Mouse (Mus musculus) CH12.LX (cell line): ENCODE results near the gene Arpp21.

Experiments
- CHD2 ChIP-seq: IDR thresholded peaks from 2 replicates; pipeline ENCODE4 v1.6.1; 2011; ENCODE audit warnings: low read length, improper control_type of control experiment
- CTCF ChIP-seq, 2 experiments: IDR thresholded peaks in 1 of 2; conservative IDR thresholded peaks in 1 of 2; 2 replicates each; pipeline ENCODE4 v1.5.1; 2011 to 2012; ENCODE audit warnings: low read depth in 2 of 2, low read length in 2 of 2, improper control_type of control experiment in 1 of 2, inconsistent platforms in 1 of 2, mild to moderate bottlenecking in 1 of 2, moderate library complexity in 1 of 2
- EP300 ChIP-seq: IDR thresholded peaks from 2 replicates; pipeline ENCODE4 v1.6.1; 2011; ENCODE audit warnings: low read length, improper control_type of control experiment
- JUND ChIP-seq: conservative IDR thresholded peaks from 2 replicates; pipeline ENCODE4 v1.6.1; 2011; ENCODE audit warnings: low read depth, low read length, improper control_type of control experiment
- MAFK ChIP-seq: IDR thresholded peaks from 2 replicates; pipeline ENCODE4 v1.6.1; 2011; ENCODE audit warnings: low read length, improper control_type of control experiment; ENCODE audit not compliant: insufficient replicate concordance
- MAX ChIP-seq: IDR thresholded peaks from 2 replicates; pipeline ENCODE4 v1.6.1; 2011; ENCODE audit warnings: low read length, improper control_type of control experiment
- NRF1 ChIP-seq: IDR thresholded peaks from 2 replicates; pipeline ENCODE4 v1.6.1; 2014; ENCODE audit warnings: low read depth, mild to moderate bottlenecking, inconsistent platforms, low read length, improper control_type of control experiment, moderate library complexity
- POLR2AphosphoS2 ChIP-seq: IDR thresholded peaks from 2 replicates; pipeline ENCODE4 v1.6.1; 2011; ENCODE audit warnings: low read depth, low read length, improper control_type of control experiment
- SMC3 ChIP-seq: IDR thresholded peaks from 2 replicates; pipeline ENCODE4 v1.6.1; 2011; ENCODE audit warnings: low read depth, low read length, improper control_type of control experiment
- USF1 ChIP-seq: IDR thresholded peaks from 2 replicates; pipeline ENCODE4 v1.6.1; 2014; ENCODE audit warnings: low read depth, mild to moderate bottlenecking, inconsistent platforms, low read length, improper control_type of control experiment

GRCm38 (mm10) chr9:112047903-112048467 is 187.8 kb downstream of the Arpp21 start:
- TF ChIP-seq MAX (no peak), CTCF (conservative IDR thresholded peaks at IDR 0.05 in 1 of 2, IDR thresholded peaks at IDR 0.05 in 1 of 2; ENCODE audit: low read depth in 2 of 2, low read length in 2 of 2) (no peak), EP300 (no peak), USF1 (no peak), POLR2AphosphoS2 (no peak), NRF1 (no peak), CHD2 (no peak), SMC3 (no peak), MAFK (no peak), JUND (no peak)
